Mouse (Mus musculus): ENCODE measurements around the gene Oaf. TPM values are rescaled to one million over a fixed set of nuclear protein-coding genes. Genes with fewer than 3 reads are reported as not detected.

Gene Oaf
- total and polyA plus RNA-seq, 3 experiments = 57.6 to 137 TPM; not detected in 1

- Histone ChIP-seq H3K27me3 (ENCODE audit: control insufficient read depth in 1 of 2, insufficient read depth in 2 of 2, low read length in 2 of 2) (peaks cover 0 to 3% of the 10 kb centered on the region in 2 experiments; a peak in 3 of 4 replicates), H3K36me3 (ENCODE audit: control insufficient read depth in 1 of 2, insufficient read depth in 2 of 2, low read length in 2 of 2) (no peaks in the 10 kb centered on the region), H3K27ac (ENCODE audit: control insufficient read depth, low read depth, low read length) (no peak overlapping the region), H3K9ac (ENCODE audit: control insufficient read depth, low read depth, low read length, poor library complexity, severe bottlenecking) (no peak overlapping the region), H3K4me3 (ENCODE audit: control insufficient read depth in 1 of 2, insufficient read depth in 1 of 2, low read depth in 2 of 2, low read length in 2 of 2) (no peak overlapping the region), H3K79me2 (ENCODE audit: control insufficient read depth, insufficient read depth, low read length, poor library complexity) (no peaks in the 10 kb centered on the region), H3K9me3 (replicated peaks; ENCODE audit: insufficient read depth, low read length) (no peaks in the 10 kb centered on the region), H3K4me1 (ENCODE audit: control insufficient read depth in 1 of 2, insufficient read depth in 2 of 2, low read length in 2 of 2) (no peaks in the 10 kb centered on the region)
- TF ChIP-seq MXI1 (IDR thresholded peaks at IDR 0.05; ENCODE audit: low read depth, low read length) = no peak
- no peak for TF ChIP-seq MAFK (IDR thresholded peaks at IDR 0.05; ENCODE audit: borderline replicate concordance, low read depth, low read length)
- no peak for TF ChIP-seq USF1 (IDR thresholded peaks at IDR 0.05; ENCODE audit: low read depth, low read length)
- DNase-seq (ENCODE audit: low read depth, low spot score) = no peak
Observed at GRCm38 (mm10) chr9:43285281-43285680, 45.6 kb upstream of the Oaf start.

GRCm38 (mm10) chr9:43284284-43284683 lies 44.6 kb upstream of the Oaf start:
- no peaks in the 10 kb centered on the region for H3K36me3 ChIP-seq (ENCODE audit: control insufficient read depth in 1 of 2, insufficient read depth in 2 of 2, low read length in 2 of 2)
- no peak overlapping the region for H3K4me3 ChIP-seq (ENCODE audit: control insufficient read depth in 1 of 2, insufficient read depth in 1 of 2, low read depth in 2 of 2, low read length in 2 of 2)
- no peak overlapping the region for H3K27ac ChIP-seq (ENCODE audit: control insufficient read depth, low read depth, low read length)
- peak; percentile 78 for DNase-seq (ENCODE audit: low read depth, low spot score)
- no peaks in the 10 kb centered on the region for H3K79me2 ChIP-seq (ENCODE audit: control insufficient read depth, insufficient read depth, low read length, poor library complexity)
- H3K4me1 ChIP-seq (ENCODE audit: control insufficient read depth in 1 of 2, insufficient read depth in 2 of 2, low read length in 2 of 2) = no peaks in the 10 kb centered on the region
- TF ChIP-seq POLR2AphosphoS2 (IDR thresholded peaks at IDR 0.05; ENCODE audit: low read length) = no peak
- no peak for TF ChIP-seq USF2 (IDR thresholded peaks at IDR 0.05; ENCODE audit: borderline replicate concordance in 1 of 2, insufficient read depth in 1 of 2, low read depth in 1 of 2, low read length in 2 of 2)
- no peak for TF ChIP-seq MXI1 (IDR thresholded peaks at IDR 0.05; ENCODE audit: low read depth, low read length)
- no peak for TF ChIP-seq GABPA (IDR thresholded peaks at IDR 0.05; ENCODE audit: low read depth, low read length)
- peak; percentile 99 for TF ChIP-seq RAD21 (IDR thresholded peaks at IDR 0.05; ENCODE audit: low read depth, low read length)
- TF ChIP-seq E2F4 (IDR thresholded peaks at IDR 0.05; ENCODE audit: borderline replicate concordance, low read depth, low read length) = no peak
- TF ChIP-seq MEF2A (IDR thresholded peaks at IDR 0.05; ENCODE audit: extremely low read depth, insufficient replicate concordance, low read depth, low read length, poor library complexity, severe bottlenecking) = no peak
- no peak for TF ChIP-seq BHLHE40 (IDR thresholded peaks at IDR 0.05; ENCODE audit: borderline replicate concordance, low read depth, low read length)
- no peak for TF ChIP-seq TBP (IDR thresholded peaks at IDR 0.05; ENCODE audit: low read depth, low read length)
- TF ChIP-seq CTCF (IDR thresholded peaks at IDR 0.05 in 2 of 3, conservative IDR thresholded peaks at IDR 0.05 in 1 of 3; ENCODE audit: control insufficient read depth in 1 of 3, insufficient read depth in 1 of 3, low read depth in 2 of 3, low read length in 3 of 3, poor library complexity in 1 of 3, severe bottlenecking in 1 of 3) = peak; percentile 86 to 97 (median 90)
- TF ChIP-seq TCF12 (IDR thresholded peaks at IDR 0.05; ENCODE audit: low read depth, low read length) = no peak
- TF ChIP-seq SIN3A (IDR thresholded peaks at IDR 0.05; ENCODE audit: low read length) = no peak
- TF ChIP-seq NRF1 (IDR thresholded peaks at IDR 0.05; ENCODE audit: insufficient read depth, low read depth, low read length, poor library complexity, severe bottlenecking) = no peak
- no peak for TF ChIP-seq ZKSCAN1 (IDR thresholded peaks at IDR 0.05; ENCODE audit: low read depth, low read length)
- TF ChIP-seq ZMIZ1 (IDR thresholded peaks at IDR 0.05; ENCODE audit: low read depth, low read length) = no peak
- TF ChIP-seq EP300 (IDR thresholded peaks at IDR 0.05; ENCODE audit: low read depth in 1 of 2, low read length in 2 of 2) = no peak
- TF ChIP-seq CHD2 (IDR thresholded peaks at IDR 0.05; ENCODE audit: low read length) = no peak
- TF ChIP-seq SMC3 (IDR thresholded peaks at IDR 0.05; ENCODE audit: low read depth, low read length) = peak; percentile 99
- TF ChIP-seq ZC3H11A (IDR thresholded peaks at IDR 0.05; ENCODE audit: low read depth, low read length) = peak; percentile 94
- no peak for TF ChIP-seq MAFK (IDR thresholded peaks at IDR 0.05; ENCODE audit: borderline replicate concordance, low read depth, low read length)
- no peak for TF ChIP-seq ETS1 (IDR thresholded peaks at IDR 0.05; ENCODE audit: low read depth, low read length)
- H3K9ac ChIP-seq (ENCODE audit: control insufficient read depth, low read depth, low read length, poor library complexity, severe bottlenecking) = no peak overlapping the region
- peaks cover 0 to 3% of the 10 kb centered on the region in 2 experiments; a peak in 3 of 4 replicates for H3K27me3 ChIP-seq (ENCODE audit: control insufficient read depth in 1 of 2, insufficient read depth in 2 of 2, low read length in 2 of 2)
- H3K9me3 ChIP-seq (replicated peaks; ENCODE audit: insufficient read depth, low read length) = no peaks in the 10 kb centered on the region

Measured in MEL (cell line).